Mouse (Mus musculus) heart, postnatal 36 days (tissue): Measurements from ENCODE around the gene Adgra1. TPM values are rescaled to one million over a fixed set of nuclear protein-coding genes. Genes with fewer than 3 reads are reported as not detected.

Experiments
- DNase-seq, 2 experiments: peaks; one replicate each; pipeline ENCODE4 v3.0.0; 2021 to 2022
- intact Hi-C: fragments of 180-260 bp; cut with DNase I; formaldehyde crosslinking; loops from one replicate; pipeline ENCODE4 v1.15.1; 2025
- total RNA-seq, 2 experiments: library from RNA; stranded (reverse); gene quantifications; 2 replicates each; pipeline ENCODE4 v1.2.3; 2021

Adgra1 gene
- not detected for total RNA-seq

DNA sequence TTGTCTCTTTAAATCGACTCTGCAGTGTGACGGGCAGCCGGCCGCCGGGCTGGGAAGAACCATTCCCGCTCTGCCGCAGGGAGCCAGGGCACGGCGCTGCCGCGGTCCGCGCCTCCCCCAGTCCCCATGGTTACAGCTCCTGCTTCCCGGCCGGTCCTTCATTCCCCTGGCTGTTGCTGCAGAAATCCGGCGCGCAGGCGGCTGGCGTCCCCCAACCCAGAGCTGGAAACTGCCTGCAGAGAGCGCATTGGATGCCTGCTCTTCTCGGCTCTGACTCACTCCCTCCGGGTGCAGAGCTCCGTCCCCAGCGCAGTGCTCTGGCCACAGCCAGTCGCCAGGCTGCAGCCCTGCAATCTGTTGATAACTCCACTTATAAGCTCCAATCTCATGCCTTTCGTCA lies at the start of gene Adgra1:
Gene Adgra1 (plus strand): TSS at position 139 of the 400 bp plus-strand sequence.
- DNase-seq = peak; percentile 37 to 53
- intact Hi-C loops = no loop called here

DNA sequence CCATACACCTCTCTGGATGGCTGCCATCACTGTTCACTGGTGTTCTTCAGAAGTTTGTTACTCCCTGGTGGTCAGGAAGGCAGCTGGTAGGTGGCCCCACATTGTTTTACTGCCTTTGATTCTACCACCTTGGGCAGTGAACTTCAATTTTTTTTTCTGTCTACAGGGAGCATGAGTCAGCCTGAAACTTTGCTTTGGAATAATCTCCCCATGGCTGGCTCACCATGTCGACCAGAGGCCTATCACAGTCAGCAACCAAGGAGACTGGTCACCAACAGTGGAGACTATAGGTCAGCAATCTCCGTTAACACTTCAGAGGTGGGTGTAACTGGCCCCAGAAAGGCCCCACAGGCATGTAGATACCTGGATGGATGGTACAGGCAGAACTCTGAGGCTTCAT lies 46.6 kb upstream of the Adgra1 start:
- no peak for DNase-seq
- intact Hi-C loops = no loop called here

DNA sequence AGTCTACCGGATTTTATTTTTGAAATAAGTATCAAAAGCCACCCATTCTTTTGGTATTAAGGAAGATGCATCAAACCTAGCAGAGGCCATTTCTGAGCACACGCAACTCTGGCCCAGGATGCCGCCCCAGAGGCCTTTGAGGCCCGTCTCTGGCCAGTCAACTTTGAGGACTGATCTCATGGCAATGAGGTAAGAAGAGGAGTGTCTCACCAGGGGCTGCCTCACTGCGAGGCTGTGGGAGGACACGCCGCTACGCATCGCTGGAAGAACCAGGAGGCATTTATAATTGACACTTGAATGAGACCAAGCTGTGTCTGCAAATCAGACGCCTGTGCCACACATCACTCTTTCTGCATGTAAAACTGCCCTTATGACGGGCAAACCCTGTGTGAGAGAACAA lies 45.0 kb upstream of the Adgra1 start:
- DNase-seq = no peak
- intact Hi-C loops = no loop called here

DNA sequence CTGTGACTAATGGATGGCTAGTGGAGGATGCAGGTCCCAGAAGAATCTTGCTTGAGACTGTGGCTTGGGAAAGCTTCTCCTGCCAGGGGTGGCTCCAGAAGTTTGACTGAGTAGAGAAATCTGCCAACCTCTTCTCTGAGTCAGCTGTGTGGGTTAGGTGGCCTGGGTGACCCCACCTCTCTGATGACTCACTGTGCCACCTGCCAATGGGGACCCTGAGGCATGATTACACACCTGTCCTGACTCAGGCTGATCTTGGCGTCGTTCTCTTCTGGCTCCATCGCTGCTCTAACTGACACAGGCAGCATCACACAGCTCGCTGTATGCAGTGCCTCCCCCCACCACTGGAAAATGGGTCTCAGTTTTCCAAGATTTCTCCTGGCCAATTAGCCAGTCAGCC lies 44.3 kb upstream of the Adgra1 start:
- DNase-seq = no peak

DNA sequence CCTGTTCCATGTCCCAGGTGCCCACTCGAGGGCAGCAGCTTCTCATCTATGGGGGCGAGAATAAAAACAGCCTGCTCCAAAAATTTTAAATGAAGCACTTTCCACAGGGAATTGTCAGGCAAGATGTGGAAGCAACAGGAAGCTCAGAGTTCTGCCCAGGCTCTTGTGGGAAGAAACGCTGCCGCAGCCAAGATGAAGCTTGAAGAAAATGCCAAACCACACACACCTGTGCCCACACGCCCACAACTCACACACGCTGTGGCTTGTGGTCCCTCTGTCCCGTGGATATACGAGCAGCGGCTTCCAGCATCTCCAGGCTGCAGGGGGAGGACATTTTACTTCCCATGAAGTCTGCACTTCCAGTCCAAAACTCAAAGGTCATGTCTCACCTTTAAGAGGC lies 42.4 kb upstream of the Adgra1 start:
- DNase-seq = no peak
- intact Hi-C loops = no loop called here

More for the DNA sequence above, 44.3 kb upstream of the Adgra1 start:
- intact Hi-C loops = no loop called here

DNA sequence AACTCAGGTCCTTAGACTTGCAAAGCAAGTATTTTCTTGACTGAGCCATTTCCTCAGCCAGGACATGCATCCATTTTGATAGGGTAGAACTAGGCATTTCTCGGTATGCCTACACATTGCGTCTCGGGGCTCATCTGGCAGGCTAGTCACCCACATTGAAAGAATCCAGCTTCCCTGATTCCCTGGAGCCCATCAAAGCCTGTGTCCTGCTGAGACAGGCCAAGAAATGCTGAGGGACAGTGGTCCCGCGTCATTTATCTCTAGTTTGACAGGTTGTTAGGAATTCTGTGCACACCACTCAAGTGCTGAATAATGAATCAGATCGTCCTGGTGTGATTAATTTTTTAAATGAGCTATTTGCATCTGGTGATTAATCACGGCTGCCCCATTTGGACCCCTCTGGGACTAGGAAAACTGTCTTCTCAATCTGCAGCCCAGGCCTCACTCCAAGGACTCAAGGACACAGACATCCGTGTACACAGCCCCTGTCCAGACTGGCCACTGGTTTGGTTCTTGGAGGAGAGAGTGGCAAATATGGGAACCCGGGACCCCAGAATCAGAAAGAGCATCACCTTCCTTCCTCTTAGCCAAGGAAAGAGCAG lies 38.9 kb upstream of the Adgra1 start:
- intact Hi-C loops = no loop called here
- no peak for DNase-seq

DNA sequence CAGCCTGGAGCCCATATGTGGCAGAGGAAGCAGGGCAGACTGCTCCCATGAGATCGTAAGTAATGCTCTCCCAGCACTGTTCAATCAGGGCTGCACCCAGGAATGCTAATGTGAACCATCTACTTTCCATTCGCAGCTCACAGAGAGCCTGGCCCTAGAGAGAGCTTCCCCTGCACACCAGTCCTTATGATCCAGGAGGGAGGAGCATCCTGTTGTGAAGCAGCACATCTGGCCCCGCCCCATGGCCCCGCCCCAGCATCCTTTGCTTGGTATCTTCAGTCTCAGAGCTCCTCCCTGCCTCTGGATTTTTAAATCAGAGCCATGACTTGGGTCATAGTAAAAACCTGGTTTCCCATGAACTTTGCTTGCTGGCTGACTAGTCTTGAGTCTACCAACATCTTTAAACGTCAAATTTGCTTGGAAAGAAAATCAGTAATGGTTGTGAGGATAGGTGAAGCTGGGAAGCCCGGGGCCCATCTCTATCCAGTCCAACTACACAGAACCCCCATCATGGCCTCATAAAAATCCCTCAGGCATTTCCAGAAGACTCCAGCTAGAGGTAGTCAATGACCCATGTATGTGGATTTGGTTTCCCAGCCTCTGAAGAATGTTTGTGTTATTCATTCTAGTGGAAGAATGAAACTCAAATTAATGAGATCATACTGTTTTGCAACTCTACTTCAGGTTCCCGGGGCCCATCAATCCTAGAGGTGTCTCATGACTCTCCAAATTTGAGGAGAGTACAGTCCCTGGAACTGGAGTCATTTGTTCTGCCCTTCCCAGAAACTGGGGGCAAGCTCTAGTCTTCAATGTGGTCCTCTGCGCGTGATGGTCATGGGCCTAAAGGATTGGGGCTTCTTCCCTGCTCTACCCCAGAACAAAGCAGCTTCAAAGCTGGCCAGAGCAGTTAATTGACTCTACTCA lies 36.5 kb upstream of the Adgra1 start:
- intact Hi-C loops = no loop called here
- DNase-seq = no peak

DNA sequence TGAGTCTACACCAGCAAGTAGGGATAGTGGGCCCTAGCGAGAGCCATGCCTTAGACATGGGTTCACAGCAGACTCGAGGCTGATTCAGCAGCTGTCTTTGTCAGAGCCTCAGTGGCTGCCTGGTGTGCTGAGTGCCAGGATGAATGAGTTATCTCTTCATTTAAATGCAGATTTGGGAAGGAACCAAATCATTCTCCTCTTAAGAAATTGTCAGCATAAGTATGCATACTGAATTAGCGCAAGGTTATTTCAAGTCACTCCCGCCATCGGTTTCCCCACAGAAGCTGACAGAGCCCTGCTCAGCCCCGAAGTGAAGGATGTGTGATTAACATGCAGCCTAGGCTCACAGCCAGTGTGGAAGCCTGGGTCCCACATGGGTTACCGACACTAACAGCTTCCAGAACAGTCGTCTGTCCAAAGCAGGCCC lies 27.8 kb upstream of the Adgra1 start:
- intact Hi-C loops = no loop called here
- no peak for DNase-seq

DNA sequence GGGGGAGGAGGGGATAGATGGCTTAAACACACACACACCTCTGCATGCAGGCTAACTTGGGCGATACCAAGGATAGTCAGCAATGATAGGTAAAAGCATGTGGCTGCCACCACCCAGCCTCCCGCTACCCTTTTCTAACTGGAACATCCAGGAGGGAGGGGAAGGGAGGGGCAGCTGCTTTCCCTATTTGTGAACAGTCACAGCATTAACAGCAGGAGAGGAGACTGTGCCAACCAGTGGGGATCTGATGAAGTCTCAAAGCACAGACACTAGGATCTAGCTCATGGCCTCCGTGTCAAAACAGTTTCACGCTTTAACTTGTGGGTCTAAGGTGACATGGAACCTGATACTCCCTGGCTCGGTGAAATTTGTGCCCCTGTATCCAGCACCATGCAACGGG lies 23.9 kb upstream of the Adgra1 start:
- intact Hi-C loops = no loop called here
- no peak for DNase-seq

DNA sequence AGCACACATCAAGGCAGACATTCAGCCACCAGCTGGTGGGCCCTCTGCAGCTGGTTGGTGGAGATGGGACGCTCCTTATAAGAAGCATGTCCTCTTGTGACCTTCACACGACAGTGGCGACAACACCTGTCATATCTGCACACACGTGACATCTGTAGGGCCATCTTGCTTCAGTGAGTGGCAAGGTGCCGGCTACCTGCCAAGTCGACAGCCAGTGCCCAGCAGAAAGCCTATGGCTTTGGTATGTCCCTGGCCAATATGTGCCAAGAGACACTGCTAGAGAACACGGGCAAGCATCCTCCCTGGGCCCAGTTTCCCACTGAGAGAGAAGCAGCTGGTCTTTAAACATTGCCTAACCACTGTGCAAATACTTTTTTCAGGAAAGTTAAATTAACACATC lies 22.3 kb upstream of the Adgra1 start:
- DNase-seq = no peak
- intact Hi-C loops = no loop called here

DNA sequence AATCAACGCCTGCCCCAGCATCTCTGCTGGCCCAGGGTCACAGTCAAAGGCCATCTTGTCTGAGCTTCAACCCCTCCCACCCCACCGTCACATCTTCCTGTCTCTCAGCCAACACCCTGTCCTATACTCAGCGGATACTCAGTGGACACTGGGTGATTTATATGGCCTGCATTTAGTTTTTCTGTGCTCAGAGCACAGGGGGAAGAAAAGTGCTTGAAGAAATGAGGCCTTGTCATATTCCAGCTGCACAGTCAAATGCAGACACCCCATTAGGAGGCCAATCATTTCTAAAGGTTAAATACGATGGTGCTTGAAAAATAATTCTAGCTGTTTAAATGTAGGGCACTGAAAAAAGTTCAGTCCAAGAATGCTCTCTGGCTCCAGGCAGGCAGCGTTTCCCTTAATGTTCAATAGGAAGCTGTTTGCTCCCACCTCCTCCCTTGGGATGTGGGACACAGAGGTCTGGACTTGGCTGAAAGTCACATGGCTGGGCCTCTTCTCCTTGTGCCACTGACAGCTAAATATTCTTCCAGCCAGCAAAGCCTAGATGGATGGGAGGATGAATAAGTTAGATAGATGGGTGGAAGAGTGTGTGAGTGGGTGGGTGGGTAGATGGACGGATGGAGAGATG lies 20.3 kb upstream of the Adgra1 start:
- no peak for DNase-seq
- intact Hi-C loops = no loop called here

DNA sequence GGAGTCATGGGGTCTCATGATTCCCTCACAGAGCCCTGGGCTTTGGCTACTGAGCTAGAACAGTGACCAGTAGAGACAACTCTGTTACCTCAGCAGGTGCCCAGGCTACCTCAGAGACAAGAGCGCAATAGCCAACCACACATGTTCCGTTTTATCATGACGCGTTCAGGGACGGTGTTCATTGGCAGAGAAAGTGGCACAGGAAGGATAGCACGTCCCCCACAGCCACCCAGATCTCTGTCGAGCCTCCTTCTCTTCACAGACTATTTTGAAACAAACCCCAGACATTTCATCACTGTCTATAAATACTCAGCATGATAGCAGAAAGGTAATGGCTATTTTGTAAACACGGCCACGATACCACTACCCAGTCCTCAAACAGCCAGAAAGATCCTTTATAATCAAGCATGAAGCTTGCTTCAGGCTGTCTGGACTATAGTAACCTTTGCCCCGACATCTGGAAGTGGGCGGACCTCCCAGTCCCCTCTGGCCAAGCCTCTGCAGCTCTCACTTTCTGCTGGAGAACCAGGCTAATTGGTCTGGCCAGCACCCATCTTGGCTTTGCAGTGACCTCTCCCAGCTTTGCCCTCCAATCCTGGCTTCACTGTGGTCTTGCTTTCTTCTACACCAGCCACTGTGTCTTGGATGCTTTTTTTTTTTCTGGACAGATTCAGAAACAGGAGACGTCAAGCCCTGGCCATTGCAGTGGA lies 11.5 kb upstream of the Adgra1 start:
- intact Hi-C loops = no loop called here
- peak; percentile 6 to 10 for DNase-seq

DNA sequence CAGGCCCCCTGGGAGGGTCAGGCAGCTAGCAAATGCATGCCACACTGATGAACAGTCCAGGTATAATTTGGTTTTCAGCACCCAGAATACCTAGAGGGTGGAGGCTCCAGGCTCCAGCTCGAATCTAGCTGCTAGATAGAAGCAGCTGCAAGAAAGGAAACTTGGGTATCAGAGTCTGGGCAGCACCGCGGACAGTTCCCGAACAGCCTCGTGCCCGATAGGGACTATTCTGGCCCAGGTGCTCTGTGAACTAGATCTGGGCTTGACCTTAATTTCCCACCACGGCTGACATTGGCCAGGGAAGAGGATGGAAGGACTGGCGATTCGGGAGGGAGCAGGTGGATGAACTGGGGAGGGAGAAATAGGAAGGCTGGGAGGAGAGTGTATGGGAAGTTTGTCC lies 6.3 kb upstream of the Adgra1 start:
- intact Hi-C loops = no loop called here
- DNase-seq = no peak

DNA sequence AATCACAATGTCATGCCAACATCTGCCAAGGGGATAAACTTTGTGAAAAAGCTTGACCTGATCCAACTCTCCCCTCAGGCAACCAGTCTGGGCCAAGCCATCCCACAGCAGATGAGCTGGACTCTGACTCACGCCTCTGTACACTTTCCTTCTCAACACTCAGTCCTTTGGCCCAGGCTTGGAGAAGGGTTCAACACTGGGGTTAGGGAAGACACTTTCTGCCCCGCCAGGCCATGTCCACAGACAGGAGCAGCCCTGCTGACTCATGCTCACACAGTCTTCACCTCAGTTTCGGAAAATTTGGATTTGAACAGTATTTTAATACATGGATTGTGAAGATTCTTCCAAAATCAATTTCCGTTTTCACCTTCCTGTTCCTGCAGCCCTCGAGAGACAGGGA lies 442 bp upstream of the Adgra1 start:
- intact Hi-C loops = no loop called here
- no peak for DNase-seq

DNA sequence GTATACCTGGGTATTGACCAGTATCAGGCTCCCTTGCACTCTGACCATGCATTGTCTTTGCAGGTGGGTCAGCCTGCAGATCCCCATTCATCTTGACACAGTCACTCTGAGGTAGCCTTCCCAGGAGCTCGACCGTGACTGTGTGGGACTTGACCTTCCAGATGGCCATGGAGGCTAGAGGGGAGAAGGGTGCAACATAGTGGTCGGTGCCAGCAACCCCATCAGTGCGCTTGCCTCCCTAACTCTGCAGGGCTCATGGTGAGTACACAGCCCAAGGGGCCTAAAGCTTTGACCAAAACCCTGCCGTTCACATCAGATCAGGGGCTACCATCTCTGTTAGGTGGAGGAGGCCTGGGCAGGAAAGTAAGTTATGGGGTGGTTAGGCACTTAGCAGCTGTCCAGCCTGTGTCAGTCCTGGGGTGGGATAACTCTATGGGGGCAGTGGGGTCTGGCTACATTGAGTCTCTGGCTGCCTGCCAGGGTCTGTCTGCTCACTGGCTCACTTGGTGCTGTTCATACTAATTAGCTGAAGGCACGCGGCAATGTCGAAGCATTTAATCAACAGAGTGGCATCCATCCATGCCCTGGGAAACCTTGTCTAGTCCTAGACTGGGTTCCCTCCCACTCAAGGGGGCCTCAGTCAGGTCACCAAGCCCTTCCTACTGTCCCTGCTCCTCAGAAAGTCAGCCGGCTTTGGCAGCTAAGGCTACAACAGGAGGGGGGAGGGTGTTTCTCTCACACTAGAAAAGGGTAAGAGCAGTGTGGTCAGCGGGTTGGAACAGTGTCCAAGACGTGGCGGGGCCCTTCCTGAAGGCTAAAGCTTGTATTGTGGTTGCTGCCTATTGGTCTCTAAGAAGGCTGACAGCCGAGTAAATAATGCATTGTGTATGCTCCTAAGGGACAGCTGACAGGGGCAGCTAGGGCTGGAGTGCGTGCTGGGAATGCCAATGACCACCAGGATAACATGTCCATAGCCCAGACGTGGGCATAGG lies 1.5 kb downstream of the Adgra1 start:
- intact Hi-C loops = no loop called here

DNA sequence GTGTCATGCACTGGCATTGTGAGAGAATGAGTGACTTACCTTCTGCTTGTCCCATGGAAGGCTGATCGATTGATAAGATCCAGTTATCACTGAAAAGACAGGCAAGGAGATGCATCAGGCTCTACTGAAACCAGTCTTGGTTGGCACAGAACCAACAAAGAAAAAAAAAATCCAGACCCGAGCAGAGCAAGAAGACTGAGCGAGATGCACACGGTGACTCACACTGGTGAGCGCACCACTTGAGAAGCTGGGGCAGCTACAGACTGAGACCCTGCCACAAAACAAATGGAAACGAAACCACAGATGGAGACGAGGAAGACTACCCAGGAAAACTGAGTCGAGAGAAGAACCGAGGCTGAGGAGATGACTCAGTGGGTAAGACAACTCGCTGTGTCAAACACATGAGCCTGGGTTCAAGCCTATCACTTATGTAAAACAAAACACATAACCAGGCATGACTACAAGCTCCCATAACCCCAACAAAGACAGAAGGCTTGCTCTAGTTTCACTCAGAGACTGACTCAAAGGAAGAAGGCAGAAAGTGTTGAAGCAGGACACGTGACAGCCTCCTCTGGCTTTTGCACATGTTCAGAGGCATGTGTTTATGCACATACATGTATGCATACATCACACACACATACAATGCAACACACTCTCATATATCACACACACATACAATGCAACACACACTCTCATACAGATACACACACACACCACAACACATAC lies 6.6 kb downstream of the Adgra1 start:
- intact Hi-C loops = no loop called here
- no peak for DNase-seq

More for the DNA sequence above, 1.5 kb downstream of the Adgra1 start:
- no peak for DNase-seq

DNA sequence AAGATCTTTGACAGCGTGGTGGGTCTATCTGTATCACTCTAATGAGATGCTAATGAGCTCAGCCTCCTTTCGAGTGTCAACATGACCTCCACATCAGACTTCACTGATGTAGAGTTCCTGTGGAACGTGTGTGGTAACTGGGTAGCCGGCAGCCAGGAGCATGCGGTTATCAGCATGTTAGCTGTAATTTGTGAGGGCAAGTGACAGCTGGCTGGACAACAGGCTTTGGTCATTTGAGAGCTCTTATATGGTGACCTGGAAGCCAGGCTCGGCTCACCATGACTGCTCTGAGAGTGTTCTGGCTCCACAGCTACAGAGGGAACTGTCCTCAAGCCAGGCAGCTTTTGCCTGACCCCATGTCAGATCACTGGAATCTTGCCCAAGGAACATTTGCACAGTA lies 8.4 kb downstream of the Adgra1 start:
- intact Hi-C loops = no loop called here
- DNase-seq = no peak

DNA sequence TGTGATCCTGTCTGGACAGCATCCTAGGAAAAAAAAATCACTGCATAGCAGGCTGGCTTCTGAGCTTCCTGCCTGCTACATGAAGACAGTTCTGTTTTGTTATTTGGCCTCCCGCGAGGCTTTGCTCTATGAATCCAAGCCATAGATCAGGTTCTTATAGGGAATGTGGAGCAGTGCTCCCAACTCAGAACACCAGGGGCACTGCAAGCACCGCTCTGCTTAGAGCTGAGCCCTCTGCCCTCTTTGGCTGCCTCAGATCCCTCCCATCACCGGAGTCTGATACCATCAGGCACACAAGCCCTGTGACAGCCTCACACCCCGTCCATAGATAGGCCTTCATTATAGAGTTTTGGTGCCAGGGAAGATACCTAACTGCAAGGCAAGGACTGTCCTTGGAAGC lies 9.2 kb downstream of the Adgra1 start:
- DNase-seq = no peak
- intact Hi-C loops = no loop called here

DNA sequence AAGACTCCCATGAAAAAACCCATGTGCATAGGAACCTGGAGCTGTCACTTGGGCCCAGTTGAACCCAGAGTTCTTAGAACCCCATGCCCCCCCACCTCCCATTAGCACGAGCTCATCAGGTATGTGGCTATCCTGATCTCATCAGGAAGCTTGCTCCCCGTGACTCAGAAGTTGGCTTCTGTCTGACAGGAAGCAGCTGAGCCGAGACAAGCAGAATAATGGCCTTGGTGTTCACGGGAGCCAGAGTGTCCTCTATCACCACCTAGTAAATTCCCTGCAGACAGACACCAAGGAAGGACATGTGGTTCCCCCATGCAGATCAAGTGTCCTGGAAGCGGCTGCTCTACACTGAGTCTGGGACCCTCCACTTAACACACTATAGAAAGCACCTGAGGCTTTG lies 9.8 kb downstream of the Adgra1 start:
- DNase-seq = no peak
- intact Hi-C loops = no loop called here
